Mouse (Mus musculus) stomach, postnatal 0 days (tissue): ENCODE results near the gene Gm21119. TPM values are rescaled to one million over a fixed set of nuclear protein-coding genes. Genes with fewer than 3 reads are reported as not detected.
"Not testable (repeated sequence)": the region's sequence is repeated elsewhere in the genome, so short reads cannot be mapped to it uniquely, and the experiment has no call there.

Experiments
- ATAC-seq: fragments of 200-750 bp; cut with Nextera tagmentation; 2 replicates; pipeline ENCODE4 v1.8.0; 2017; ENCODE audit not compliant: low FRiP score, low TSS enrichment
- DNase-seq: peaks from one replicate; pipeline ENCODE4 v3.0.0-alpha.2; 2016; ENCODE audit warnings: low spot score
- H3K27ac ChIP-seq: fragments of 300-500 bp; sonication (generic); replicated peaks from 2 replicates; pipeline ENCODE4 v1.5.1; 2014; ENCODE audit warnings: mild to moderate bottlenecking, control low read depth
- H3K27me3 ChIP-seq: fragments of 300-500 bp; sonication (generic); 2 replicates; pipeline ENCODE4 v1.6.1; 2014; ENCODE audit warnings: low read length; ENCODE audit not compliant: control insufficient read depth, insufficient read depth
- H3K36me3 ChIP-seq: fragments of 300-500 bp; sonication (generic); 2 replicates; pipeline ENCODE4 v1.6.1; 2014; ENCODE audit warnings: low read length, mixed read lengths; ENCODE audit not compliant: control insufficient read depth, insufficient read depth
- H3K4me1 ChIP-seq: fragments of 300-500 bp; sonication (generic); replicated peaks from 2 replicates; pipeline ENCODE4 v1.6.1; 2014; ENCODE audit warnings: antibody characterized with exemption; ENCODE audit not compliant: control insufficient read depth, insufficient read depth
- H3K4me2 ChIP-seq: fragments of 300-500 bp; sonication (generic); replicated peaks from 2 replicates; pipeline ENCODE4 v1.6.1; 2014; ENCODE audit warnings: low read depth, mild to moderate bottlenecking, control low read depth, moderate library complexity
- H3K4me3 ChIP-seq: fragments of 300-500 bp; sonication (generic); 2 replicates; pipeline ENCODE4 v1.5.1; 2014; ENCODE audit warnings: low read depth, low read length, control low read depth
- H3K9ac ChIP-seq: fragments of 300-500 bp; sonication (generic); 2 replicates; pipeline ENCODE4 v1.6.1; 2014; ENCODE audit warnings: mild to moderate bottlenecking, low read length, control low read depth, mixed read lengths
- H3K9me3 ChIP-seq: fragments of 300-500 bp; sonication (generic); 2 replicates; pipeline ENCODE4 v1.6.1; 2016; ENCODE audit warnings: low read length; ENCODE audit not compliant: control insufficient read depth
- WGBS: fragments of 180-500 bp; shearing (Covaris S2); extraction: QIAGEN DNeasy Blood & Tissue Kit; methylation state at CpG from one replicate; pipeline ENCODE4 v1.1.7; 2014; 5-methylcytosine and 5-hydroxymethylcytosine counted together
- polyA plus RNA-seq: library from polyadenylated mRNA; unstranded; fragments of >200 nt; fragmentation: Nextera tagmentation; extraction: Ambion mirVana; gene quantifications from 2 replicates; pipeline ENCODE4 v1.2.1, GENCODE M21; 2015

Gm21119 gene
- polyA plus RNA-seq, 1 experiment from 2014 or later: not detected

GRCm38 (mm10) chr8:20630766-20631165 lies 16.0 kb downstream of the Gm21119 start:
- H3K27ac ChIP-seq, H3K27me3 ChIP-seq, H3K4me1 ChIP-seq, H3K9me3 ChIP-seq, H3K36me3 ChIP-seq, ATAC-seq, H3K9ac ChIP-seq, DNase-seq, H3K4me3 ChIP-seq, H3K4me2 ChIP-seq: not testable (repeated sequence)
- WGBS: 48% methylated on average over 1 of the region's 1 CpGs

- not testable (repeated sequence) for ATAC-seq, H3K9ac ChIP-seq, H3K4me1 ChIP-seq, H3K27me3 ChIP-seq, H3K4me2 ChIP-seq, H3K27ac ChIP-seq, DNase-seq, H3K4me3 ChIP-seq, H3K36me3 ChIP-seq, H3K9me3 ChIP-seq
- WGBS: no CpG with 5 or more reads among the region's 1 CpGs
Measured at GRCm38 (mm10) chr8:20637931-20638330, 23.2 kb downstream of the Gm21119 start.

- not testable (repeated sequence) for H3K27me3 ChIP-seq, H3K36me3 ChIP-seq, H3K4me2 ChIP-seq, DNase-seq, H3K27ac ChIP-seq, H3K4me1 ChIP-seq, ATAC-seq, H3K4me3 ChIP-seq, H3K9me3 ChIP-seq, H3K9ac ChIP-seq
- WGBS: no CpG with 5 or more reads among the region's 1 CpGs
Measured at GRCm38 (mm10) chr8:20643536-20643935, 28.8 kb downstream of the Gm21119 start.

- H3K36me3 ChIP-seq, H3K9me3 ChIP-seq, H3K27me3 ChIP-seq, DNase-seq, H3K27ac ChIP-seq, H3K4me2 ChIP-seq, ATAC-seq, H3K4me3 ChIP-seq, H3K4me1 ChIP-seq, H3K9ac ChIP-seq: not testable (repeated sequence)
Measured at GRCm38 (mm10) chr8:20652976-20653375, 38.3 kb downstream of the Gm21119 start.

- not testable (repeated sequence) for H3K27ac ChIP-seq, H3K4me2 ChIP-seq, H3K4me3 ChIP-seq, H3K4me1 ChIP-seq, H3K9me3 ChIP-seq, H3K36me3 ChIP-seq, ATAC-seq, H3K9ac ChIP-seq, H3K27me3 ChIP-seq, DNase-seq
Measured at GRCm38 (mm10) chr8:20678418-20678817, 63.7 kb downstream of the Gm21119 start.
